Mouse (Mus musculus): ENCODE measurements at regions not wholly inside any gene's neighbourhood (a gene's known extent, or its start where the extent isn't known, plus 50 kb on each side); places are given as distances from the start of the nearest gene placed in this dataset.

DNA sequence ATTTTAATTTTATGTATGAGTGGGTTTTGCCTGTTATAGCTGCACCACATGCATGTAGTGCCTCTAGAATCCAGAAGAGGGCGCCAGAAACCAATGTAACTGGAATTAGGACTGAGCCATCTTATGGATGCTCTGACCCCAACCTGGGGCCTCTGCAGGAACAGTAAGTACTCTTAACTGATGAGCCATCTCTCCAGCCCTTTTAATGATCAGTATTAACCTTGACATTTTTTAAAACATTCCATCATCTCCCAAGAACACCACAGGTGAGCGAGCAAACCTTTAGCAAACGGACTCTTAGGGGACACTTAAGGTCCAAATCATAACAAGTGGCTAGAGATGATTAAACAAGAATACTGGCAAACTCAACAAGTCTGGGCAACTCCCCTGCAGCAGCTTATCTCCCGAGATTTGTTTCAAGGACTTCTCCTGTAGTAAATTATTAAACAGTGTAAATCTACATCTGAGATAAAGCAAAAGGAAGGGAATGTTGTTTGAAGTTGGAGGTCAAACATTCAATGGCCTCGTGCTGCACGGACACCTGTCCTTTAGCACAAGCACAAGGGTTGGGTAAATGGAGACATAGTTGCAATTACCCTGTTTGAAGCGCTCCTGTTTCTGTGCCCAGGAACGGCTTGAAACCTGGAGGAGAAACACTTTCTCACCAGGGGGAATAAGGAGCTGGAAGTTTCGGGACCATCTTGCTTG lies 75.9 kb upstream of the Cpsf6 start:
- WGBS: 68% methylated on average over 9 of the region's 9 CpGs
- Histone ChIP-seq H3K36me3 (no peaks in the 10 kb centered on the region), H3K27ac (no peak overlapping the region), H3K27me3 (no peaks in the 10 kb centered on the region), H3K9ac (no peak overlapping the region), H3K4me1 (replicated peaks) (0 out of 2 replicates have a peak, but pooled peaks cover 5% of the 10 kb centered on the region), H3K9me3 (replicated peaks) (no peaks in the 10 kb centered on the region), H3K4me2 (no peak overlapping the region), H3K4me3 (no peak overlapping the region)
- ATAC-seq (replicated peaks; ENCODE audit: insufficient number of reproducible peaks, insufficient read depth, low FRiP score, low read depth): no peak

DNA sequence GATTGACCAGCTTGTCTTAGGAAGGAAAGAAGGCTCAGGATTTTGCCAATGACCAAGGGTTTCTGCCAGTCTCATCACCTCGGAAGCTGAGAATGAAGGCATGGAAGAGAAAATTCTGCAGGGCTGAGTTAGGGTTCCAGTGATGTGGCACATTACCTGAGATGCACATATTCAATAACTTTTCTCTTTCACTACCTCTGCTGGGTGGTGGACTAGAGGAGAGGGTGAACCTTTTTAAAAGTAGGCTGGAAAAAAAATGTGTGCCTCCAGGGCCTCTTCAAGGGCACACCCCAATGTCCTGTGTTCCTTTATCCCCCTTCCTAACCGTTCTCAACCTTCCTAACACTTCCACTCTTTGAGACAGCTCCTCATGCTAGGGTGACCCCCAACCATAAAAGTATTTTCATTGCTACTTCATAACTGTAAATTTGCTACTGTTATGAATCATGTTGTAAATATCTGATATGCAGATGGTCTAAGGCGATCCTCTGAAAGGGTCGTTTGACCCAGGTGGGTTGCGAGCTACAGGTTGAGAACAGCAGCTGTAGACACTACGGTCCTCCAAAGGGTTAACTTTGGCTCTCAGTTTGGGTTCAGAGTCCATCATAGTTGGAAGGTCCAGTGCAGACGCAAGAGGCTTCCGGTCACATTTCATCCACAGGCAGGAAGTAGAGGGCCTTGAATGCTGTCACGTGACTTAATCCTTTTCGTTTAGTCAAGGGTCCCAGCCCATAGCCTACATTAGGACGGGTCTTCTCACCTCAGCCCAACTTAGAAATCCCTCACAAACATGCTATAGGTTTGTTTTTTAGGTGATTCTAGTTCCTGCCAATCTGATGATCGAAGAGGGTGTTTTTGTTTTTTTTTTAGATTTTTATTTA lies 75.1 kb upstream of the Cpsf6 start:
- H3K27ac ChIP-seq: no peak overlapping the region
- WGBS: 66% methylated on average over 12 of the region's 12 CpGs
- no peak for ATAC-seq (replicated peaks; ENCODE audit: insufficient number of reproducible peaks, insufficient read depth, low FRiP score, low read depth)

GRCm38 (mm10) chr10:117454171-117454500 lies 74.3 kb upstream of the Cpsf6 start:
- no peak for ATAC-seq (replicated peaks; ENCODE audit: insufficient number of reproducible peaks, insufficient read depth, low FRiP score, low read depth)
- Histone ChIP-seq H3K9me3 (replicated peaks) (no peaks in the 10 kb centered on the region), H3K27me3 (no peaks in the 10 kb centered on the region), H3K9ac (no peak overlapping the region), H3K36me3 (no peaks in the 10 kb centered on the region), H3K4me3 (no peak overlapping the region), H3K4me1 (replicated peaks) (0 out of 2 replicates have a peak, but pooled peaks cover 5% of the 10 kb centered on the region), H3K27ac (no peak overlapping the region), H3K4me2 (no peak overlapping the region)
- WGBS: 82% methylated on average over 3 of the region's 3 CpGs

More for the DNA sequence above, 75.1 kb upstream of the Cpsf6 start:
- Histone ChIP-seq H3K4me3 (no peak overlapping the region), H3K27me3 (no peaks in the 10 kb centered on the region), H3K4me2 (no peak overlapping the region), H3K9me3 (replicated peaks) (no peaks in the 10 kb centered on the region), H3K4me1 (replicated peaks) (0 out of 2 replicates have a peak, but pooled peaks cover 5% of the 10 kb centered on the region), H3K36me3 (no peaks in the 10 kb centered on the region), H3K9ac (no peak overlapping the region)

GRCm38 (mm10) chr10:117453406-117454170 lies 73.8 kb upstream of the Cpsf6 start:
- no peak overlapping the region for H3K9ac ChIP-seq
- H3K36me3 ChIP-seq: no peaks in the 10 kb centered on the region
- H3K4me2 ChIP-seq: no peak overlapping the region
- H3K27me3 ChIP-seq: no peaks in the 10 kb centered on the region
- 0 out of 2 replicates have a peak, but pooled peaks cover 5% of the 10 kb centered on the region for H3K4me1 ChIP-seq (replicated peaks)
- 81% methylated on average over 7 of the region's 7 CpGs for WGBS
- no peak overlapping the region for H3K27ac ChIP-seq
- H3K4me3 ChIP-seq: no peak overlapping the region
- ATAC-seq (replicated peaks; ENCODE audit: insufficient number of reproducible peaks, insufficient read depth, low FRiP score, low read depth): no peak
- H3K9me3 ChIP-seq (replicated peaks): no peaks in the 10 kb centered on the region

DNA sequence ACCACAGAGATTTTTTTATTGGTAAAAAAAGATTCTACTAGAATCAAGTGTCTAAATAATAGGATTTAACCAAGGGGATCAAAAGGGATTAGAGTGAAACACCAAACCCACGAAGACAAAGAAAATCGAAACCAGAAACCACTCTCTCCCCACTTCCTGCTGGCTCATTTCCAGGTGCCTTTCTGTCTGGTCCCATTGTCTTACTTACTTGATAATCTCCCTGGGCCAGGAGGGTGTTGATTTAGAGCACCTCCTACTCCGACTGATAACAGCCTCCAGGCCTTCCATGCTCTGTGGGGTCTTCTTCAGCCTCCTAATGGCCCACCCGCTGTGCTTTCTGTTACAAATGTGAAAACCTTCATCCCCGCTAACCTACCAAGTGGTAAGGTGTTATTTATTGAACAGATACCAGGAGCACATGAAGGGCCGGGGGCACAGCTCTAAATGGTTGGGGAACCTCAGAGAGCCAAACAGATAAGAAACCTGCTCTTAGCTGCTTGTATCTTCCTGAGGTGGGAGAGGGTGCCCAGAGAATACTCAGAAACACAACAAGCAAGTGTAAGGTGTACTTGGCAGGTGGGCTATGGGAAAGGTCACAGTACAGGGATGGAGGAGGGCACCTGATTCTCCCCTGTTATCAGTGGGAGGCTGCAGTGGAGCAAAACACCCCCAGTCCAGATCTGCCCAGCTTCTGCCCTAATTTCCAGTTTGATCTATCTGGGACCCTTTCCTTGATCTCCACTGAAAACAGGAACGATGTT lies 72.6 kb upstream of the Cpsf6 start:
- no peak overlapping the region for H3K4me3 ChIP-seq
- 0 out of 2 replicates have a peak, but pooled peaks cover 5% of the 10 kb centered on the region for H3K4me1 ChIP-seq (replicated peaks)
- H3K9me3 ChIP-seq (replicated peaks): no peaks in the 10 kb centered on the region
- no peak overlapping the region for H3K4me2 ChIP-seq
- H3K27ac ChIP-seq: 0 out of 2 replicates have a peak overlapping the region, but pooled peaks have one; percentile 34
- H3K9ac ChIP-seq: no peak overlapping the region
- H3K27me3 ChIP-seq: no peaks in the 10 kb centered on the region
- peak; percentile 50; the same call in 1 of the 2 replicates for ATAC-seq (replicated peaks; ENCODE audit: insufficient number of reproducible peaks, insufficient read depth, low FRiP score, low read depth)
- 34% methylated on average over 7 of the region's 7 CpGs for WGBS
- H3K36me3 ChIP-seq: no peaks in the 10 kb centered on the region

DNA sequence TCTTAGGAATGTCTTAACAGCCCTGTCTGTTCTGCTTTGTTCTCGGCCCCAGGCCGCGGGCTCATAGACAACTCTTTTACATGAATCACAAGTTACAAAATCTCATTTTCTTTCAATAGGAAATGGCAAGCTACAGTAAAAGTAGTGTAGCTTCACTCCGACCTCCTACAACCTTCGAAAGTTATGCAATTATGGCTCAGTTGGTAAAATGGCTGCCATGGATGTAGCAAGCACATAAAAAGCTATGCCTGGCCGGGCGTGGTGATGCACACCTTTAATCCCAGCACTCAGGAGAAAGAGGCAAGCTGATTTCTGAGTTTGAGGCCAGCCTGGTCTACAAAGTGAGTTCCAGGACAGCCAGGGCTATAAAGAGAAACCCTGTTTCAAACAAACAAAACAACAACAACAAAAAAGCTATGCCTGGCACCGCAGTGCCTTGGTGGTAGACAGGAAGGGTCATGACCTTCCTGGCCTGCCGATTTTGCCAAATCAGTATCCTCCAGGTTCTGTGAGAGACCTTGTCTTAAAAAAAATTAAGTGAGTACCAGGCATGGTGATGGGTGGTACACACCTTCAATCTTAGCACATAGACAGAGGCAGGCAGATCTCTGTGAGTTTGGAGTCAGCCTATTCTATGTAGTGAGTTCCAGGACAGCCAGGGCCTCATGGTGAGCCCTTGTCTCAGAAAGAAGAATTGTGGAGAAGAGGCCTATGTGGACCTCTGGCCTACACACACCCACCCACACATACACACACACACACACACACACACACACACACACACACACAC lies 71.8 kb upstream of the Cpsf6 start:
- Histone ChIP-seq H3K4me1 (replicated peaks) (0 out of 2 replicates have a peak, but pooled peaks cover 5% of the 10 kb centered on the region), H3K27me3 (no peaks in the 10 kb centered on the region), H3K4me3 (no peak overlapping the region), H3K27ac (peak overlapping the region; percentile 34; the same call in 1 of the 2 replicates), H3K4me2 (no peak overlapping the region), H3K9ac (no peak overlapping the region), H3K36me3 (no peaks in the 10 kb centered on the region), H3K9me3 (replicated peaks) (no peaks in the 10 kb centered on the region)
- peak; percentile 9; the same call in 1 of the 2 replicates for ATAC-seq (replicated peaks; ENCODE audit: insufficient number of reproducible peaks, insufficient read depth, low FRiP score, low read depth)
- WGBS: 87% methylated on average over 9 of the region's 9 CpGs

DNA sequence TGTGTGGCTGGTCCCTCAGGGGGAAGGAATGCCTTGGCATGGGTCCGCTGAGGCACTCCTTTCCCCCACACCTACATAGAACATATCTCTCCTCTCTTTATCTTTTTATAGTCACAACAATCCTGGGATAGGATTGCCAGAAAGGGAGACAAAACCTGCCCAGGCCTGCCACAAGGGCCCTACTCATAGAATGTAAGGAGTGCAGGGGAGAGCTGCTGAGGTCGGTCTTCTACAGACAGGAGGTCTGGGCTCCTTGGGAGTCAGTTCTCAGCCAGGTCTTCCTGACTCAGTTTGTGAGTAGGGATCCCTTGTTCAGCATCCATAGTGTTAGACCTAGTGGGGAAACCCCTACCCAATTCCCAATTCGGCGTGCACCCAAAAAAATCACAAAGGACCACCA lies 70.8 kb upstream of the Cpsf6 start:
- no peaks in the 10 kb centered on the region for H3K27me3 ChIP-seq
- 0 out of 2 replicates have a peak, but pooled peaks cover 5% of the 10 kb centered on the region for H3K4me1 ChIP-seq (replicated peaks)
- no peak overlapping the region for H3K9ac ChIP-seq
- WGBS: 88% methylated on average over 4 of the region's 4 CpGs
- H3K9me3 ChIP-seq (replicated peaks): no peaks in the 10 kb centered on the region
- no peaks in the 10 kb centered on the region for H3K36me3 ChIP-seq
- H3K4me3 ChIP-seq: no peak overlapping the region
- no peak for ATAC-seq (replicated peaks; ENCODE audit: insufficient number of reproducible peaks, insufficient read depth, low FRiP score, low read depth)
- no peak overlapping the region for H3K4me2 ChIP-seq
- no peak overlapping the region for H3K27ac ChIP-seq

DNA sequence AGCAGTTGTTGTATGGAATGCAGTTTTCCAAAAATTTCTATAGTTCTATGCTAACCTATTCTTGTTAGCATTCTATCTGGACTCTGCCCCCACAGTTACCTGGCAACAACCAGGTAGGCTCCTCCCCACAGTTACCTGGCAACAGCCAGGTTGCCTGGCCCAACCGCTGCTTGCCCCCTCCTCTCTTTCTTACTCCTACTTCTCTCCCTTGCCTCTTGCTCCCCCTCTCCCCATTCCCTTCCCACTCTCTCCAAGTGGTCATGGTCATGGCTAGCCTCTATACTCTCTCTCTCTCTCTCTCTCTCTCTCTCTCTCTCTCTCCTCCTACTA lies 70.4 kb upstream of the Cpsf6 start:
- whole genome bisulfite sequencing: 63% methylated on average over 1 of the region's 1 CpGs
- H3K4me2 ChIP-seq: no peak overlapping the region
- no peak overlapping the region for H3K9ac ChIP-seq
- H3K36me3 ChIP-seq: no peaks in the 10 kb centered on the region
- 0 out of 2 replicates have a peak, but pooled peaks cover 5% of the 10 kb centered on the region for H3K4me1 ChIP-seq (replicated peaks)
- H3K4me3 ChIP-seq: no peak overlapping the region
- no peaks in the 10 kb centered on the region for H3K9me3 ChIP-seq (replicated peaks)
- H3K27me3 ChIP-seq: no peaks in the 10 kb centered on the region
- ATAC-seq (replicated peaks; ENCODE audit: insufficient number of reproducible peaks, insufficient read depth, low FRiP score, low read depth): no peak
- no peak overlapping the region for H3K27ac ChIP-seq

- Histone ChIP-seq H3K4me2 (no peak overlapping the region), H3K27ac (no peak overlapping the region), H3K27me3 (no peaks in the 10 kb centered on the region), H3K4me3 (no peak overlapping the region), H3K9ac (no peak overlapping the region), H3K36me3 (no peaks in the 10 kb centered on the region), H3K4me1 (replicated peaks) (0 out of 2 replicates have a peak, but pooled peaks cover 5% of the 10 kb centered on the region), H3K9me3 (replicated peaks) (no peaks in the 10 kb centered on the region)
- no peak for ATAC-seq (replicated peaks; ENCODE audit: insufficient number of reproducible peaks, insufficient read depth, low FRiP score, low read depth)
- 71% methylated on average over 3 of the region's 3 CpGs for WGBS
Measured at GRCm38 (mm10) chr10:117449416-117450239, 69.8 kb upstream of the Cpsf6 start.
